Mouse (Mus musculus) right cerebral cortex, postnatal 4 days (tissue): ENCODE results near the gene Jmjd4.

ENCODE experiments used
- DNase-seq: peaks from one replicate; pipeline ENCODE4 v3.0.0-alpha.2; 2022

The Jmjd4 gene

DNA sequence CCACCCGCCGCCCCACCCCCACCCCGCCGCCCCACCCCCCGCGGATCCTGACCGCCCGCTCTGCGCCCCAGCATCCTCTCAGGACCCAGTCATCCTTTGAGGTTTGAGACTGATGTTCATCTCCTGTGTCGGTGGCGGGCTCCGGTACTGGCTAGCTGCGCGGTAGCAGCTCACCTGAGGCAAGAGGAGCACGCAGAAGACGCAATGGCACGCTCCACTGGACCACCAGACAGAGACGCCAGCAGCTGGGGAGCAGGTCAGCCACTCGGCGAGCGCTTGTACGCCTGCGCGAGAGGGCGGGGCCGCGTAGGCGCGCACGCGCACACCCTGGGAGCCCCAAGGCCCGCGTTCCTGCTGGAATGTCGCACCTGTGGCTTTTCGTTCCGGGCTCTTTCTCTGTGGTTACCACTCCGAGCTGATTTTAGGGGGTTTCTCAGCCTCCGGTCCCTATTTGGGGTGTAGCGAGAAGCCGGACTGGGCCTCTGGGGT is at the start of gene Jmjd4:
Gene Jmjd4 (plus strand): TSS at position 305 of the 489 bp plus-strand sequence.
- peak; percentile 92 for DNase-seq

DNA sequence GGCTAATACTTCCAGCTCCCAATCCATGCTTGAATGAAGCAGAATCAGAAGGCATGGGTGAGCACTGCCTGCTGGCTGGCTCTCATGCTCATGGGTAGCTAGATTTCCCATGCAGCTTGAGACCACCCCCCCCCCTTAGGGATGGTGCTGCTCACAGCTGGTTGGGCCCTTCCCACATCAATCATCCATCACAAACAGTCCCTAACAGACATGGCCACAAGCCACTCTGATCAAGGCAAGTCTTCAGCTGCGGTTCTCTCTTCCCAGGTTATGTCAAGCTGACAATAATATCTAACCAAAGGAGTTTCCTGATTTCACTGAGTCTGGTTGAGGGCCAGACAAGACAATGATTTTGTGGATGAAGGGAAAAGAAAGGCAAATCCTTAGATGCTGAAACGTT is 49.0 kb upstream of the Jmjd4 start:
- no peak for DNase-seq

DNA sequence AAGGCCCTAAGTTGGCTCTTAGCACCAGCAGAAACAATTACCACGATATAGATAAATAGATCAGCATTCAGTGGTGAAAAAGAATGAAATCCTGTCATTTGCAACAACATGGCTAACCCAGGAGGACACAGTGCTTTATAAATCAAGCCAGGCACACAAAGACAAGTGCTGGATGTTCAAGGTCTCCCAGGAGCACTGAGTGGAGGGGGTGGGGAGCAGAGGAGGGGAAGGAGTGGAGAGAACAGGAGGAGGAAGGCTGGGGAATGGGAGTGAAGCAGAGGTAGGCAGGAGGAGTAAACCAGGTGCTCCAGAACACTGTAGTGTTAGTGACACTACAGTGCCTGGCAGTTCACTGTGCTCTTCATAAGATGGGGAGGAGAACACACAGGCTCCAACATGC is 44.1 kb upstream of the Jmjd4 start:
- DNase-seq, result no peak

DNA sequence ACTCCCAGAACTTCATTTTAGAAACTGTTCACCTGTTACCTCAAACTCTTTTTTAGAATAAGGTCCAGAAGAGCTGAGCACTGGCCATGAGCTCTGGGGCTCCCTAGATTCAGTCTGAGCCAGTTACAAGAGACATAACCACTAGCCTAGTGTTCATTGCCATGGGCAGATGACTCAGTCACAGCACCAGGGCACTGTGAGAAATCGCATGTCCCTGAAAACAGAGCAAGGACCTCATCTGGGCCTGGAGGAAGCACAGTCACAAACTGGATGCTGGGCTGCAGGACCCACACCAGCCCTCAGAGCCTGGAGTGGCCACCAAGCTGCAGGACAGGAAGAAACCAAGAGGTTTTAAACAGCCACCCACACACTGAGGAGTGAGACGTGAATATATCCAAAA is 39.0 kb upstream of the Jmjd4 start:
- no peak for DNase-seq

DNA sequence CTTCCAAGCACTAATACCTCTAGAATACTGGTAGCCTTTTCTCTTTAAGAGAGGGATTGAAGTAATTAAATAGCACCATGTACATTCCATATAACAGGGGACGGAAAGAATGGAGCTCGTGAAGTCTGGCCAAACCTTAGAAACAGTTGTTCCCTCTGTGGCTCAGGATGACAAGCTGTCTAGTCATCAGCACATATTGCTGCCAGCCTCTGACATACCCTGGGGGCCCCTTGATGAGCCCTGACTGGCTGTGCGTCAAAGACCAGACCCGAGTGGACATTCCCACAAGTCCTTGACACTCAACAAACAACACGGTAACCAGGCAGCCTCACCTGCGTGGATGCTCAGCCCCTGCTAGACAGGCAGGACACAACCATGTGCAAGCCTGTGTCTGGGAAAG is 37.8 kb upstream of the Jmjd4 start:
- DNase-seq, result no peak

DNA sequence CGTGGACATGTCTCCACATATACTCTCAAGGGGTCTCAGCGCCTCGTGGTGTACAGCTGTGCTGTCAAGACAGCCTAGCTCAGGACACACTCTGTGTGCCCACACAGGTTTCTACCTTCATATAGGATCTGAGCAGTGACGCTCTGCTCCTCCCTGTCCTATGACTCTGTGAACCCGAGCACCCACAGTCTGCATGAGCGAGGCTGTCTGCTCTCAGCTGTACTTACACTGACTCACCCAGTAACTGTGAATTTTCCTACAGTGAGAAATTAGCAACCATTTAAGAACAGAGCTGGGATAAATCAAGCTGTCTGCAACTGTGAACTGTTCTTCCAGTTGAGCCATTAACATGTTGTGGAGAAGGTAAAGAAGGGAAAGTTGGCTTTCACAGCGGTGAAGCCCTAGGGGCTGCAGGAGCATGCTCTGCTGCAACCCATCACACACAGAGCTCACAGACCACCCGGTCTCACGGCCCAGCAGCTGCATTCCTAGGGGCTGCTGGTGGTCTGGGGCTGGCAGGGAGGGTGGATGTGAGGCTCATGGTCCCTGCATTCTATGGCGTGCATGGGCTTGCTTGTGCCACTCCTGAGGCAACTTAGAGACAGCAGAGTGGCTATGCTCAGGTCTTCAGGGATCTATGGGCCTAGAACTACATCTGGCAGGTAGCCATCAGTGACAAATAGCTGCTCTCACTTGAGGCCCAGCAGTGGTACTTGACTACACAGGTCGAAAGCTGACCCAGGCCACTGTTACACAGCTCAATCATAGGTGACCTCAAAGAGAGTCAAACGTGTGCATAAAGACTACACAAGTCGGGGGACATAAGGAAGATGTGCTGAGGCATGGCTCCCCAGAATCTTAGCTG is 36.6 kb upstream of the Jmjd4 start:
- DNase-seq, result no peak

DNA sequence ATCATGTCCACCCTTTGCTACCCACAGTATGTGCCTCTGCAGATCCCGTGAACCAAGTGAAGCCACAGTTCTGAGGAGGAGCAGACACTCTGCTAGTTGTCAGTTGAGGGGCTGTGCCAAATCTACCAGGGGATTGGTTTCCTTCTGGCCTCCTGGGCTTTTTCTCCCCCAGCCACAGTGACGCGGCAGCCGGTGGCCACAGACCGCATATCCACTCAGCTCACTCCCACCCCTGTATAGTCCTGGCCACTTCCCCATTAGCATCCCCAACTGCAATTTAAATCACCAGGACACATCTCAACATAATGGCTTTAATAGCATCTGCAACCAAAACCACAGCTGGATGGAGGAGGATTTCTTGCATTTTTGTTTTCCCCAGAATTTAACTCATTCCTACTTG is 31.1 kb upstream of the Jmjd4 start:
- no peak for DNase-seq

DNA sequence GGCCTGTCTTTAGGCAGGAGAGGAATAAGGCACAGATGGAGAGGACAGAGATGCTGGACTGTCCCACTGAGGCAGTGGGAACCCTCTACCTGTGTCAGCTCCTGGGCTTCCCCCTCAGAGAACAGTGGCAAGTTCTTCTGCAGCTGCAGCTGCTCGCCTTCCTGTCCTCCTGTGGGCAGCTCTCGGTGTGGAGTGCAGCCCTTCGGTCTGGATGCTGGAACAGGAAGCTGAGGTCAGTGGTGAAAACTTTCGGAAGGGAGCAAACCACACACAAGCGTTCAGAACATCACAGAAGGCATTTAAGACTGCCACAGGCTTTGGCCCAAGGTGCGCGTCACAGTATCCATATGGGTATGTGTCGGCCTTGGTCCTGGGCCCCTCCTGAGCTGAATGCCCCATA is 28.4 kb upstream of the Jmjd4 start:
- no peak for DNase-seq

DNA sequence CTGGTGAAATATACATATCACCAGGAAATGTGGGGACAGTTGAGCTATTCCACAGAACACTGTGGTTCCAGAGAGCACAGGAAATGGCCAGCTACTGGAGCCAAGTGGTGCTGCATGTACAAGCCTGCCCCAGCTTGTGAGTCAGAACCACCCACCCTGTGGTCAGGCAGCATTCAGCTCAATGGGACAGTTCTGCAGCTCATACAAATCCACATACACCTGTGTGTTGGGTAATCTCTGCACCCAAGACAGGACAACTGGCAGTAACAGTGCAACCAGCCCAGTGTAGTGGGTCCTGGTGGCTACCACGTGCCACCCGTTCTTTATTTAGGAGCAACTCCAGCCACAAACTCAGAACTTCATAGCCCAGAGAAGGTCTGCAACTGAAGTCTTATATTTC is 27.9 kb upstream of the Jmjd4 start:
- DNase-seq, result no peak

DNA sequence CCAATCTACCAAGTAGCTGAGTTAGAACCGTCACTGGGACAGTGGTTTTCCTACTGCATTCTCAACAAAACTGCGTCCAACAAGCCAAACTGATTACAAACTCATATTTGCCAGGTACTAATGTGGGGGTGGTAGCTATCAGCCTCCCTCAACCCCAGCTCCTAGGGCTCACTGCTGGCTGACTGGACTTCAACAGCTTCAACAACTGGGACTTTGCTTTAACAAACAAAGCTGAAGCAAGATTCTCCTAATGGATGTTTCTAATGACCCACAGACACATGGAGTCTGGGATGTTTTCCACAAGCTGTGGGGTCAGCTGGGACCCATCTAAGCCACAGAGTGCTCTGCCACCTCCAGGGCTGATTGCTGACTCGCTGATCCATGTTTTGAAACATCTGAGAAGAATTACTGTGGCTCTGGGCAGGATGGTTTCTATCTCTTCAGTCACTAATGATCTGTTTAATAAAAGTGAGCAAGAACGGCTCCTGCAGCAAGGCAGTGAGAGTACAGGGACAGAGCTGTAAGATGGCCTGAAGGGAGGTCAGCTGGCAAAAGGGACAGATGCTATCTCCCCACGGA is 26.7 kb upstream of the Jmjd4 start:
- DNase-seq, result no peak

DNA sequence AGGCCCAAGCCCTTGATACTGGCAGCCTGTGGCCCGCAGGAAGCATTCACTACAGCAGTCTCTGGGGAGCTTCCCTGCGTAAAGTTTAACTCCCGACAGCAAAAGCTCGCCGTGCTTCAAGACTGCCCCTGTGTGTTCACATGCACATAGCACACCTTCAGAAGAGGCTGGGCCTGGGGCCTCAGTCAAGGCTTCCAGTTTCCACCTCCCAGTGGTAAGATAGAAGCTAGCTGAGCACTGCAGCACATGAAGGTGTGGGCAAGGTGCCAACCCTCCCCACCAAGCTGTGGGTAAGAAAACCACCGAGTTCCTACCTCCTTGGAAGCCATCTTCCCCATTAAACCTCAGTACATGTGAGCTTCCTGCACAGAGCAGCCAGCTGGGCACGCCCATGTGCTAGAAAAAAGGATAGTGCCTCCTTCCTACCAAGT is 24.2 kb upstream of the Jmjd4 start:
- peak; percentile 34 for DNase-seq

DNA sequence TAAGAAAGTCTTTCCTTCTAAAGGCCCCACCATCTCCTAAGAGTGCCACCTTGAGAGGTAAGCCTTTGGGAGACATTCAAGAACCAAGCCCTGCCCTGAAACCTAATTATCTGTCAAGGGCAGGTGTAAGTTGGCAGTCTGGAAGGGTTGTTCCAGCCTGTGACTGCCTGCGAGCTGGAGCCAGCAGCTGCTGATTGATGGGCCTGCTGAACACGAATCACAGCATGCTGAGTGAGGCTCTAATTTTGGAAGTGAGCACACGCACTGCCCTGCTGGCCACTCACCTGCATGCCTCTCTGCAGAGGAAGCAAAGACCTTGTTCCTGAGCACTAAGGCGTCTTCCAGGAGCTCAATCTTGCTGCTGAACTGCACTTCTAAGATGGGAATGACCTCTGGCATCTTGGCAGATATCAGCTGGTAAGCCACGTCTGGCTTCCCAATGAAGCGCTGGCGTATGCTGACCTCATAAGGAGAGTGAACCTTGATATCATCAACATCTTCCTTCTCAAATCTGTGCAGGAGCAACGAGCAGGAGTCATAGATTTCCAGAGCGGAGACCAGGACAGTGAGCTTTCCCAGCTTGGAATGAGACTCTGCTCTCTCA is 21.7 kb upstream of the Jmjd4 start:
- no peak for DNase-seq

DNA sequence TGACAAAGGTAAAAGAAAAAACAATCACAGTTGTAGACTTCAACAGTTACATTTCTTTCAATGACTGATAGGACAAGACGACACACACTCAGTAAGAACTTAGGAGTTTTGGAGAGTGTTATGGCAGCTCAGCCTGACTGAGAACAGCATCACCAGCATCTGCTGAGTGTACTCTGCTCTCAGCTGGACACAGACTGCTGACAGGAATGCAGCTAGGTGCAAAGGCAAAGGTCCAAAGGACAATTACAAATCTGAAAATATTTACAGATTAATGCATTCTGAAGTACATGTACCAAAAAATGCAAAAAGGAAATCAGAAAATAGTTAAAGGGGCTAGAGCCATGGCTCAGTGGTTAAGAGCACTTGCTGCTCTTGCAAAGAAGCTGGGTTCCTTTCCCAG is 19.9 kb upstream of the Jmjd4 start:
- no peak for DNase-seq

DNA sequence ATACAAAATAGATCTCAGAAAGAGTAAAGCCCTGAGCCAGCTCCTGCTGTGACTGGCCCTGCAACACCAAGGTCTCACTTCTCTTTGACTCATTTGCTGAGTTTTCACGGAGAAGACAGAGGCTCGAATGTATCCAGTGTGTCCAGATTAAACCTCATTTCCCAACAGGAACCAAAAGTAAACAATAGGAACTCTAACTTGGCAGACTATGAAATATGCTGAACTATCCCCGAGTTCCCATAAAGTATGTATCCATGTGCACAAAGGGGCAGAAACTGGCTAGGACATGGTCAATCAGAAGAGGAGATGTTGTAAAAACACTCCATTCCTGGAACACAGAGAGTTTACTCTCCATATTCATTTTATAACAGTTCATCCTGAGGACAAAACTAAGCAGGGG is 17.6 kb upstream of the Jmjd4 start:
- no peak for DNase-seq

DNA sequence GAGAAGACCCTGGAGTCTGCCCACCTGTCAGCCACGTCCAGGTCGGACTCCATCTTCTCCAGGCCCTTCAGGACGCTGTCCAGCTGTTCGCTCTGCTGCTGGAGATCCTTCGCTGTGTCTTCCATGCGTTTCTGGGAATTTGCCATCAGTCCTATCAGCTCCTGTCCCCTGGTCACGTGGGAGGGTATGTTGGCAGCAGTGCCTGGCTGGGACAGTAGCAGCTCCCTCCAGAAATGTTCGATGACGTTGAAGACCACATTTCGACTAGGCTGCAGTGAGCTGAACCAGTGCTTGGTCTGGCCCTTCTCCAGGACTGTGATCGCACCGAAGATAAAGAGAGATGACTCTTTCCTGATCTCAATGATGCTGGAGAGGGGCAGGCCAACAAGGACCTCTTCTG is 11.9 kb upstream of the Jmjd4 start:
- no peak for DNase-seq

DNA sequence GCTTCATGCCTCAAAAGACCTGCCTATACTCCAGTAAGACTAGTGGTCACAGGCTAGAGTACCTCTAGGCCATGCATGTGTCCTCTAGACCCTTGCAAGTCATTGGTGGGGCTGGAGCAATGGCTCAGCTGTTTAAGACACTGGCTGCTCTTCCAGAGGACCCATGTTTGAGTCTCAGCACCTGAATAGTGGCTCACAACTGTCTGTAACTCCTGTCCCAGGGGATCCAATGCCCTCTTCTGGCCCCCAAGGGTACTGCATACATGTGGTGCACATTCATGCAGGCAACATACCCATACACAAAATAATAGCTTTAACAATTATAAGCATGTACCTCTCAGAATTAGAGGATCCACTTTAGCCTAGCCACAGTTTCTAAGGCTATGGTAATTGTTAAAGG is 6.7 kb upstream of the Jmjd4 start:
- no peak for DNase-seq

DNA sequence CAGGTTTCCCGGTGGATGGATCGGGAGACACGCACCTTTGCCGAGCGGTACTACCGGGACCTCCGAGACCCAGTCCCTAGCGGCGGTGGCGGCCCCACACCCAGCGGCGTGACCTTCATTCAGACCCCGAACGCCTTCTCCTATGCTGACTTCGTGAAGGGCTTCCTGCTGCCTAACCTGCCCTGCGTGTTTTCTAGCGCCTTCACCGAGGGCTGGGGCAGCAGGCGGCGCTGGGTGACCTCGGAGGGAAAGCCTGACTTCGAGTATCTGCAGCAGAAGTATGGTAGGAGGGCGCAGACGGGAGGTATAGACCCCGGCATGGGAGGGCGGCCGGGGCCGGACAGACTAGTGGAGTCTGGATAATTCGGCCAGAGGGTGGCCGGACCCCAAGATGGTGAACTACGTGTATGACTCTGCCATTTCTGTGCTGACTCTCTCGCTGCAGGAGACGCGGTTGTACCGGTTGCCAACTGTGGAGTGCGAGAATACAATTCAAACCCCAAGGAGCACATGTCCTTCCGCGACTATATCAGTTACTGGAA is 456 bp downstream of the Jmjd4 start:
- DNase-seq, result no peak

DNA sequence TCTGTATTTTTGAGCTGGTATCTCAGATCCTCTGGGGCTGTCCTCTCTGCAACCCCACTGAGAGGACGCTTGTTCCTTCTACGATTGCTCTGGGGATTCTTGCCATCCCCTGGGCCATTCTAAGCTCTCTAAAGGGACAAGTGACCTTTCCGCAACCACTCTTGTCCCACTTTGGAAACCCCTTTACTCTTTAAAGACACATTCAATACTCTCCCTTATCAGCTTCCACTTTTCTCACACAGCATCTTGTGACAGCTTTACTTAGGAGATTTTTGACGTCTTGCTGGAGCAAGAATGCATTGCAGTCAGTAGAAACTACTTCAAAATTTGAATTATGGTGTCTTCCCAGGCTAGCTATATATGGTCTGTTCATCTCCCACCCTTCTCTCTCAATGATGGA is 1.2 kb downstream of the Jmjd4 start, which contains the start of gene Snap47:
Gene Snap47 (minus strand): TSS at position 101 of the 400 bp plus-strand sequence.
- DNase-seq, result no peak

DNA sequence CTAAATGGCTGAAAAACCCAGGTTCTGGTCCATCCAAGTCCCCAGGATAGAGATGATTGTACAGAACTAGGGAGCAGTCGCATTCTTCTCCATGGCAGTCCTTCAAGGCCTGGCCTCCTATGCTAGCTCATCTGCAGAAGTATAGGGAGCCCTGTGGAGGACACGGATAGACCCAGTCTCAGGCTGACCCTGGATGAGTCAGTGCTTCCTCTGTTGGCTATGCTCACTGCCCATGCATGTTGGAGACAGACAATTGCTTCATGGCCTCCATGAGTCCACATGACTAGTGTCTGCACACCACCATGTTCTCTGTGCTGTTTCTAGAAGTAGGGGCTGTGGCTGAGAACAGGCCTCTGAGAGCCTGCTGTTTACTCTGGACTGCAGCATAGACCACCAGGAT is 6.5 kb downstream of the Jmjd4 start:
- no peak for DNase-seq

DNA sequence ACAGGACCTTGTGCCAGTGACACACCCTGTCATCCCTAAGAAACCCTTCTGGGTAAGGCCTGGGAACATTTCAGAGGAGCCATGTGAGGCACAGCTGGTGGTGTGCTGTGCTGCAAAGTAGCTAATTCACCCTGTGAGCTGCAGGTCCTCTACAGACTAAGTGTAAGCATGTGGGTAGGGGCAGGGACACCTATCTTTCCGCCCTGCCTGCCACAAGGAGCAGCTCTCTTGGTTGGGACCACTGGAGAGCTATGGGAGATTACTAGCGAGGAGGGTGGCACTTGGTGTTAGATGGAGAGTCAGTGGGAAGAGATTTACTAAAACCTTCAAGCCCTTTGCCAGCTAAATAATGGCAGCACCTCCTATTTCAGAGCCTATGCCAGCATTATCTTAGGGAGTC is 7.0 kb downstream of the Jmjd4 start:
- no peak for DNase-seq

DNA sequence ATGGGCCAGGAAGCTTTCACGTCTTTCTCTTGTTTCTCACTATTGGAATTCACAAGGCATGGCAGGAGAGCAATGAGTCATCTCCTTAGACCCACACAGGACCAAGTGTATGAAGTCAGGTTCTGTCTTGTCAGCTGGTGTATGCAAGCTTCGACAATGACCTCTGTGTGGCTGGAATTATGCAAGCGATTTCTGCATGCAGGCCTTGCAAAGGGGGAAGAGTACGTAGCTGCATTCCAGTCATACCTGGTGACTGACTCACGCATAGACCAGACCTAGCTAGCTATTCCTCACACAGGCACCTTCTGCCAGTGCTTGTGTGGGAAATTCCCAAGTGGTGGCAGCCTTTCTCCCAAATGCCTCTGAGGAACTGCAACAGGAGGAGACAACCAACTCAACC is 9.1 kb downstream of the Jmjd4 start:
- no peak for DNase-seq

DNA sequence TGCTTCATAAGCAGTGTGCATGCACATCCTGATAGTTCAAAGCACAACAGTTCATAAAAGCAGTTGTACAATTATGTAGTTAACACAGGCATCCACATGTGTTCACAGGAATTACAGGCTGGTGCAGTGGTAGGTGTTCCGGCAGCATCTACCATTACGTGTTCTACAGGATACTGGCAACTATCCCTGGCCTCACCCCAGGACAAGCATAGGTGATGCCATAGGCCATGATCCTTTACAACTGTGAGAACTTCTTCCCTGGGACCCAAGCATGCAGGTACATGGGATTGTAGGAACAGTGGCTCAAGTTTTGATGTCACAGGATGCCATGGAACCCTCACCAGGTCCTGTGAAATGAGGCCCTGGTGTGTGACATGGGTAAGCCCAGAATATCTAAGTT is 10.6 kb downstream of the Jmjd4 start:
- DNase-seq, result no peak

DNA sequence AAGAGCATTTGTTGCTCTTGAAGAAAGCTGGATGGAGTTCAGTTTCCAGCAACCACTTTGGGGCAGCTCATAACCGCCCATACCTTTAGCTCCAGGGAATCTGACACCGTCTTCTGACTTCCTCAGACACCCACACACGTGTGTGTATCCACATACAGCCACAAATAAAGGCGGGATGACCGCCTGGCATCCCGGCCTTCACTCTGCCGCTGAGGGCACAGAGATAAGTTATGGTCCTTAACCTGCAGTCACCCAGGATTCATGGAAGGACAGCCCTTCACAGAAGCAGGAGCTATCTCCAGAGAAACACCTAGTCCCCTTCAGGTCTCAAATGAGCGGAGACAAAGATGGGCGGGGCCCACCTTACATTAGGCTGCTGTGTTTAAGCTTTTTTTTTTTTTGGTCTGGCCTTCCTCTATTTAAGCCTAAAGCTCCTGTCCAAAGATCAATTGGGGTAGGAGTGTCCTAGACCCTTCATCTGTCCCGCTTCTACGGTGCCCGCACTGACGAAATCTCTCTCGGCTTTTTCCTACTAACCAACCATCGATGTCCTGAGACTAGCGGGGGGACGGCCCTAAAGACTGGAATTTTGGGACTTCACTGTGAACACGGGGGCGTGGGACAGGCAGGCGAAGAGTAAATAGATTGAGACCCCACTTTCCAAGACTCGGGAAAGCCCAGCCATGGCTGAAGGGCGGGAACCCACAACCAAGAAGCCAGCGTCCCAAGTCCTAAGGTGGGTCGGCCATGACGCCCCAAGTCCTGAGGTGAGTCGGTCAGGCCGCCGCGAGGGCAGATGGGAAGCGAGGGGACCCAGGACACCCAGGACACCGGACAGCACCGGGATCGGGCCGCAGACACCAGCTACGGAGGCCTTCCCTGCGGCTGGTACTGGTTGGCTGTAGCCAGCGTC is 21.8 kb downstream of the Jmjd4 start:
- DNase-seq, result no peak
